Comparison of ENCODE assay signal across 21 mouse cellular contexts in the genomic region with DNA sequence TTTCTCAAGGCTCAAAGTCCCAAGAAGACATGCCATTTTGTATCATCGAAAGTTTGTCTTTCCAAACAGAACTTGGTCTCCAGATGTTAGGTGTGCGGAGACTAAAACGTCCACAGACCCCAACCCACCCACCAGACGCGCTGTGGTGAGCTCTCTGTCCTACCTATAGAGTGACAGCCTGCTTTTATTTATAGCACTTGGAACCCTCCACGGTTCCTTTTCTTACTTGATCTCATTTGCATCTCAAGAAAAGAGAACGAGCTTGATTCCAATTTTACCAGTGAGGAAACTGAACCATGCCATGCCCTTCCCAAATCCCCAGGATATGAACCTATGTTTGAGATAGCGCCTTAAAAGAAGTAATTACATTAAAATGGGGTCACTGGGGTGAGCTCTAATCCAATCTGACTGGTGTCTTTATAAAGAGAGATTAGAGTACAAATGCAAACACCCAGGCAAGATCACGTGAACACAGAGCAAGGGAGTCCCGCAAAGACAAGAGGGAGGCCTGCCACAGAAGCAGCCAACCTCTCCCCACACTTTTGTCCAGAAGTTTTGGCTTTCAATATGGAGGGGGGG. TPM values are rescaled to one million over a fixed set of nuclear protein-coding genes. Genes with fewer than 3 reads are reported as not detected.
DNase-seq lines count a peak whose midpoint lies in the region; ATAC-seq lines count a peak whose summit lies in the region.
"Had no signal": no experiment of that assay in that cellular context is flagged by ENCODE, and none has a peak within 500 bp of the region (broad histone marks: within the 10 kb centered on the region; RNA-seq: fewer than 3 reads in every experiment).

No protein-coding gene starts in this region.

- H3K9me3 ChIP-seq in midbrain, embryonic 10.5 days (replicated peaks): no peaks in the 10 kb centered on the region
- H3K9me3 ChIP-seq in midbrain, embryonic 16.5 days (replicated peaks; ENCODE audit: control insufficient read depth, low read length, poor library complexity, severe bottlenecking): no peaks in the 10 kb centered on the region
- no peaks in the 10 kb centered on the region for H3K9me3 ChIP-seq in forebrain, embryonic 14.5 days (replicated peaks; ENCODE audit: control insufficient read depth, low read length)
- H3K9me3 ChIP-seq: embryonic facial prominence, embryonic 13.5 days; hindbrain, embryonic 13.5 days; limb, embryonic 15.5 days; megakaryocyte, embryonic 14.5 days; stomach, embryonic 15.5 days had no signal

- H3K27me3 ChIP-seq in midbrain, embryonic 10.5 days (ENCODE audit: low read depth, poor library complexity, severe bottlenecking): peaks cover 92% of the 10 kb centered on the region
- H3K27me3 ChIP-seq in midbrain, embryonic 16.5 days (ENCODE audit: control insufficient read depth, insufficient read depth, low read depth, low read length): peaks cover 3% of the 10 kb centered on the region
- H3K27me3 ChIP-seq in forebrain, embryonic 14.5 days (replicated peaks; ENCODE audit: control insufficient read depth, insufficient read depth, low read length): peaks cover 8% of the 10 kb centered on the region; the same call in 1 of the 2 replicates

- no peak for DNase-seq in frontal cortex, postnatal 10 days (ENCODE audit: low spot score in 2 of 2)
- peak; percentile 23 for DNase-seq in midbrain, embryonic 10.5 days (ENCODE audit: low spot score)
- peak; percentile 58 for DNase-seq in forebrain, embryonic 14.5 days (ENCODE audit: low spot score)
- peak; percentile 61 for DNase-seq in retina, postnatal 1 day
- DNase-seq in urinary bladder, postnatal 14 days (ENCODE audit: low spot score): no peak
- DNase-seq: adrenal gland, adult 8-10 months; cerebellum, adult 9-10 months; gastrocnemius, adult 2 months; kidney, adult 8-10 months; kidney, postnatal 14 days; right cerebral cortex, postnatal 25 days; thymus, adult 18-20 months had no signal

- no peaks in the 10 kb centered on the region for H3K36me3 ChIP-seq in midbrain, embryonic 10.5 days
- H3K36me3 ChIP-seq in midbrain, embryonic 16.5 days (ENCODE audit: control insufficient read depth, insufficient read depth, low read length): no peaks in the 10 kb centered on the region
- H3K36me3 ChIP-seq in forebrain, embryonic 14.5 days (ENCODE audit: control insufficient read depth, insufficient read depth, low read length): no peaks in the 10 kb centered on the region
- H3K36me3 ChIP-seq: embryonic facial prominence, embryonic 13.5 days; hindbrain, embryonic 13.5 days; limb, embryonic 15.5 days; stomach, embryonic 15.5 days had no signal

- no peak overlapping the region for H3K27ac ChIP-seq in midbrain, embryonic 10.5 days (replicated peaks)
- no peak overlapping the region for H3K27ac ChIP-seq in midbrain, embryonic 16.5 days (ENCODE audit: low read length)
- no peak overlapping the region for H3K27ac ChIP-seq in forebrain, embryonic 14.5 days (ENCODE audit: low read depth, low read length)
- H3K27ac ChIP-seq: embryonic facial prominence, embryonic 13.5 days; gastrocnemius, adult 2 months; hindbrain, embryonic 13.5 days; limb, embryonic 15.5 days; stomach, embryonic 15.5 days had no signal

- H3K4me3 ChIP-seq in midbrain, embryonic 10.5 days: no peak overlapping the region
- H3K4me3 ChIP-seq in midbrain, embryonic 16.5 days (ENCODE audit: low read depth, low read length): no peak overlapping the region
- no peak overlapping the region for H3K4me3 ChIP-seq in forebrain, embryonic 14.5 days (ENCODE audit: low read depth, low read length)
- H3K4me3 ChIP-seq: embryonic facial prominence, embryonic 13.5 days; gastrocnemius, adult 2 months; hindbrain, embryonic 13.5 days; limb, embryonic 15.5 days; myocyte; stomach, embryonic 15.5 days had no signal

- no peak overlapping the region for H3K4me2 ChIP-seq in midbrain, embryonic 16.5 days (ENCODE audit: low read length)
- H3K4me2 ChIP-seq in forebrain, embryonic 14.5 days (ENCODE audit: low read length): no peak overlapping the region
- H3K4me2 ChIP-seq: embryonic facial prominence, embryonic 13.5 days; hindbrain, embryonic 13.5 days; limb, embryonic 15.5 days; stomach, embryonic 15.5 days had no signal

- H3K9ac ChIP-seq in midbrain, embryonic 16.5 days (ENCODE audit: low read depth, low read length): no peak overlapping the region
- H3K9ac ChIP-seq in forebrain, embryonic 14.5 days (ENCODE audit: low read length): no peak overlapping the region
- H3K9ac ChIP-seq: embryonic facial prominence, embryonic 13.5 days; hindbrain, embryonic 13.5 days; limb, embryonic 15.5 days; stomach, embryonic 15.5 days had no signal

- peaks cover 46% of the 10 kb centered on the region for H3K4me1 ChIP-seq in midbrain, embryonic 10.5 days
- peaks cover 7% of the 10 kb centered on the region for H3K4me1 ChIP-seq in midbrain, embryonic 16.5 days (ENCODE audit: control insufficient read depth, insufficient read depth, low read length)
- peaks cover 18% of the 10 kb centered on the region for H3K4me1 ChIP-seq in forebrain, embryonic 14.5 days (ENCODE audit: control insufficient read depth, insufficient read depth, low read length)

- peak; percentile 22; the same call in 1 of the 2 replicates for ATAC-seq in frontal cortex, adult (ENCODE audit: low TSS enrichment)
- no peak for ATAC-seq in midbrain, embryonic 16.5 days
- peak; percentile 38; the same call in 1 of the 2 replicates for ATAC-seq in forebrain, embryonic 14.5 days
- ATAC-seq: inflammation-experienced regulatory T-cells, adult 6 months had no signal

- WGBS in midbrain, embryonic 10.5 days: 28% methylated on average over 10 of the region's 10 CpGs
- WGBS in midbrain, embryonic 16.5 days: 14% methylated on average over 10 of the region's 10 CpGs
- 9% methylated on average over 10 of the region's 10 CpGs for WGBS in forebrain, embryonic 14.5 days

RNA-seq across cellular contexts. Expression of a gene that starts 48.5 kb away (rescaled TPM):
- polyA plus RNA-seq in midbrain, embryonic 10.5 days (2016; fragmentation: Nextera tagmentation; extraction: Ambion mirVana): 15.4 and 17.6 TPM in 2 replicates
- 22.2 and 27.3 TPM in 2 replicates for polyA plus RNA-seq in midbrain, embryonic 16.5 days (2015; fragmentation: Nextera tagmentation; extraction: Ambion mirVana)
- 21.2 and 28.9 TPM in 2 replicates for polyA plus RNA-seq in forebrain, embryonic 14.5 days (2014; fragmentation: Nextera tagmentation; extraction: Ambion mirVana)

RNA-seq across cellular contexts. Expression of a gene that starts 51.5 kb away (rescaled TPM):
- 0.09 and 0.19 TPM in 2 replicates for polyA plus RNA-seq in midbrain, embryonic 10.5 days (2016; fragmentation: Nextera tagmentation; extraction: Ambion mirVana)
- polyA plus RNA-seq in midbrain, embryonic 16.5 days (2015; fragmentation: Nextera tagmentation; extraction: Ambion mirVana): 1.0 and 1.3 TPM in 2 replicates
- 1.1 and 1.7 TPM in 2 replicates for polyA plus RNA-seq in forebrain, embryonic 14.5 days (2014; fragmentation: Nextera tagmentation; extraction: Ambion mirVana)

RNA-seq across cellular contexts. Expression of a gene that starts 52.5 kb away (rescaled TPM):
- polyA plus RNA-seq in midbrain, embryonic 10.5 days (2016; fragmentation: Nextera tagmentation; extraction: Ambion mirVana): 0.32 TPM in 2 replicates
- polyA plus RNA-seq in midbrain, embryonic 16.5 days (2015; fragmentation: Nextera tagmentation; extraction: Ambion mirVana): 0.98 and 1.1 TPM in 2 replicates
- polyA plus RNA-seq in forebrain, embryonic 14.5 days (2014; fragmentation: Nextera tagmentation; extraction: Ambion mirVana): 0.39 and 0.70 TPM in 2 replicates
- polyA plus RNA-seq: inflammation-experienced regulatory T-cells, adult 6 months; myocyte had no signal

Comparison
In these comparisons a context has a peak if more than half of its experiments do, and no peak if none do; other contexts are left out.
1. DNase-seq: peak in midbrain, embryonic 10.5 days (single experiment), forebrain, embryonic 14.5 days (single experiment) and retina, postnatal 1 day (single experiment); none in frontal cortex, postnatal 10 days (0 of 2) and urinary bladder, postnatal 14 days (single experiment).